Mouse (Mus musculus) heart, embryonic 14.5 days (tissue): ENCODE results near the gene Trmt1l. TPM values are rescaled to one million over a fixed set of nuclear protein-coding genes. Genes with fewer than 3 reads are reported as not detected.

Source experiments
- ATAC-seq: fragments of 200-750 bp; cut with Nextera tagmentation; 2 replicates; pipeline ENCODE4 v1.8.0; 2017; ENCODE audit warnings: low read depth, moderate TSS enrichment; ENCODE audit not compliant: insufficient number of reproducible peaks, insufficient read depth, low FRiP score
- H3K27ac ChIP-seq, 2 experiments: fragments of 200-500 bp in 1 of 2; fragments of 300-500 bp in 1 of 2; sonication (generic) in 1 of 2; replicated peaks in 1 of 2; 2 replicates each; pipeline ENCODE4 v1.5.1; 2012 to 2014; ENCODE audit warnings: low read depth in 2 of 2, low read length in 2 of 2, control low read depth in 1 of 2, mild to moderate bottlenecking in 1 of 2, mixed read lengths in 1 of 2; ENCODE audit not compliant: control insufficient read depth in 1 of 2, insufficient read depth in 1 of 2
- H3K27me3 ChIP-seq: fragments of 300-500 bp; sonication (generic); 2 replicates; pipeline ENCODE4 v1.6.1; 2014; ENCODE audit warnings: mild to moderate bottlenecking, low read length, control low read depth; ENCODE audit not compliant: control insufficient read depth, insufficient read depth
- H3K36me3 ChIP-seq: fragments of 300-500 bp; sonication (generic); 2 replicates; pipeline ENCODE4 v1.6.1; 2014; ENCODE audit warnings: mild to moderate bottlenecking, control low read depth, low read length, mixed read lengths; ENCODE audit not compliant: control insufficient read depth, insufficient read depth
- H3K4me1 ChIP-seq, 2 experiments: fragments of 200-500 bp in 1 of 2; fragments of 300-500 bp in 1 of 2; sonication (generic) in 1 of 2; 2 replicates each; pipeline ENCODE4 v1.6.1; 2012 to 2014; ENCODE audit warnings: low read length in 2 of 2, control low read depth in 1 of 2, mixed read lengths in 1 of 2; ENCODE audit not compliant: control insufficient read depth in 2 of 2, insufficient read depth in 2 of 2
- H3K4me2 ChIP-seq: fragments of 300-500 bp; sonication (generic); 2 replicates; pipeline ENCODE4 v1.6.1; 2014; ENCODE audit warnings: mild to moderate bottlenecking, low read length
- H3K4me3 ChIP-seq, 2 experiments: fragments of 200-500 bp in 1 of 2; fragments of 300-500 bp in 1 of 2; sonication (generic) in 1 of 2; 2 replicates each; pipeline ENCODE4 v1.5.1; 2012 to 2014; ENCODE audit warnings: low read length in 2 of 2, mild to moderate bottlenecking in 2 of 2, control low read depth in 1 of 2, low read depth in 1 of 2, moderate library complexity in 1 of 2; ENCODE audit not compliant: control insufficient read depth in 1 of 2, insufficient read depth in 1 of 2
- H3K9ac ChIP-seq: fragments of 300-500 bp; sonication (generic); 2 replicates; pipeline ENCODE4 v1.6.1; 2014; ENCODE audit warnings: mild to moderate bottlenecking, low read length
- H3K9me3 ChIP-seq: fragments of 300-500 bp; sonication (generic); 2 replicates; pipeline ENCODE4 v1.6.1; 2016; ENCODE audit warnings: low read length, control low read depth; ENCODE audit not compliant: control insufficient read depth
- WGBS: fragments of 180-500 bp; shearing (Covaris S2); extraction: QIAGEN DNeasy Blood & Tissue Kit; methylation state at CpG from one replicate; pipeline ENCODE4 v1.1.7; 2014; 5-methylcytosine and 5-hydroxymethylcytosine counted together
- polyA plus RNA-seq: library from polyadenylated mRNA; unstranded; fragments of >200 nt; fragmentation: Nextera tagmentation; extraction: Ambion mirVana; gene quantifications from 2 replicates; pipeline ENCODE4 v1.2.1, GENCODE M21; 2014

Trmt1l gene
- polyA plus RNA-seq, 1 experiment from 2014 or later: 43.2 TPM

DNA sequence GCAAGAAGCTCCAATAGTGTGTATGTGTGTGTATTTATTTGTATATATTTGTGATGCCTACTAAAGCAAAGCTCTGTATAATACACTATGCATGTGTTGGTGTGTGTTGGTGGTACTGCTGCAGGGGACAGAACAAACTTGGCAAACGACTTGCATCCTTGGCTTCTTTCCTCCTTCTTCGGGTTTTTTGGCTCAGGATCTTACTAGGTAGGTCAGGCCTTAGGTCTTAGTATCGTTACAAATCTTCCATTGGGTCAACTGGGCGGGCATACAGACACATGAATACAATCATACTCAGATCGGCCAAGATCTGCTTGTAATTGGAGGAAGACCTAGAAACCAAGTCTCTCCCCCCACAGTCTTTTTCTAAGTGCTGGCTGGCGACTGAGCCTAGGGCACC, 66.4 kb downstream of the Trmt1l start:
- H3K4me3 ChIP-seq: no peak overlapping the region
- no peak overlapping the region for H3K9ac ChIP-seq
- no peak for ATAC-seq
- H3K4me1 ChIP-seq: peaks cover 13 to 56% of the 10 kb centered on the region in 2 experiments
- 71% methylated on average over 6 of the region's 6 CpGs for WGBS
- no peaks in the 10 kb centered on the region for H3K9me3 ChIP-seq
- no peak overlapping the region for H3K27ac ChIP-seq
- H3K36me3 ChIP-seq: no peaks in the 10 kb centered on the region
- H3K27me3 ChIP-seq: no peaks in the 10 kb centered on the region
- no peak overlapping the region for H3K4me2 ChIP-seq

DNA sequence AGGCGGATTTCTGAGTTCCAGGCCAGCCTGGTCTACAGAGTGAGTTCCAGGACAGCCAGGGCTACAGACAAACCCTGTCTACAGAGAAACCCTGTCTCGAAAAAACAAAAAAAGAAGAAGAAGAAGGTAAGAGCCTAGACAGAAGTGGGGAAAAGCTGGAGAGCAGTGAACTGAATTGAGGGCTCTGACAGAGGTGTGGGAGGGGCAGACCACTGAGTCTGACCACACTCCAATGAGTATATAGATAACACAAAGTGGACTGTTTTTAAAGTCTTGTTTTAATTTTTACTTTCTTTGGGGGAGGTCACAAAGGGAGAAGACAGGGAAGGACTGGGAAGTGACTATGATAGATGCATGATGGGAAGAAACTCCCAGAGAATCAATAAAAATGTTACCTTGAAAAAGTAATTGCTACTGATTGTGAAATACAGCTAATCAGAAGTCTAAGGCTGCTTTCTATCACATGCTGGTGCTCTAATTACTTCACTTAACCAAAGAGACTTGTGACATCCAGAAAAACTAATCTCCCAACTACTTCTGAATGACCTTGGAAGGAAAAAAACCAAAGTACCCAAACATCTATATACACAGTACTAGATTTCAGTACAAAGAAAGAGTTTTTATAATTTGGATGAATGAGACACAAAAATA, 67.4 kb downstream of the Trmt1l start:
- Histone ChIP-seq H3K4me1 (peaks cover 12 to 48% of the 10 kb centered on the region in 2 experiments), H3K4me2 (no peak overlapping the region), H3K27ac (no peak overlapping the region; a peak in 1 of 4 replicates), H3K9me3 (no peaks in the 10 kb centered on the region), H3K36me3 (no peaks in the 10 kb centered on the region), H3K4me3 (no peak overlapping the region), H3K27me3 (no peaks in the 10 kb centered on the region), H3K9ac (no peak overlapping the region)
- no peak for ATAC-seq
- 70% methylated on average over 2 of the region's 2 CpGs for WGBS

DNA sequence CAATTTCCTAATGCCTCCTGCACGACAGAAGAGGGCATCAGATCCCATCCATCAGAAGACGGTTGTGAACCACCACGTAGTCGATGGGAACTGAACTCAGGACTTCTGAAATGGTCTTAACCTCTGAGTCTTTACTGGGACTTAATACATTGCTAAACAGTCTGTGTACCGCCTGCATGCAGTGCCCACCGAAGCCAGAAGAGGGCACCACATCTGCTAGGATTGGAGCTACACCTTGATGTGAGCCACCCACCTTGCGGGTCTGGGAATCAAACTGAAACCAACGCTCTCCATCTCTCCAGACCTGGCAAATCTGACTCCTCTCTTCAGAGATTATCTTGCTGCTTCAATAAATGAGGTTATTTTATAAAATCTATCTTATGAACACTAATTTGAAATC, 68.7 kb downstream of the Trmt1l start:
- no peak for ATAC-seq
- 80% methylated on average over 8 of the region's 8 CpGs for WGBS
- H3K4me3 ChIP-seq: no peak overlapping the region
- no peak overlapping the region for H3K4me2 ChIP-seq
- no peaks in the 10 kb centered on the region for H3K36me3 ChIP-seq
- peaks cover 10 to 46% of the 10 kb centered on the region in 2 experiments for H3K4me1 ChIP-seq
- no peaks in the 10 kb centered on the region for H3K27me3 ChIP-seq
- H3K9me3 ChIP-seq: no peaks in the 10 kb centered on the region
- no peak overlapping the region for H3K9ac ChIP-seq
- H3K27ac ChIP-seq: 0 out of 4 replicates have a peak overlapping the region, but pooled peaks have one; percentile 1 to 19

DNA sequence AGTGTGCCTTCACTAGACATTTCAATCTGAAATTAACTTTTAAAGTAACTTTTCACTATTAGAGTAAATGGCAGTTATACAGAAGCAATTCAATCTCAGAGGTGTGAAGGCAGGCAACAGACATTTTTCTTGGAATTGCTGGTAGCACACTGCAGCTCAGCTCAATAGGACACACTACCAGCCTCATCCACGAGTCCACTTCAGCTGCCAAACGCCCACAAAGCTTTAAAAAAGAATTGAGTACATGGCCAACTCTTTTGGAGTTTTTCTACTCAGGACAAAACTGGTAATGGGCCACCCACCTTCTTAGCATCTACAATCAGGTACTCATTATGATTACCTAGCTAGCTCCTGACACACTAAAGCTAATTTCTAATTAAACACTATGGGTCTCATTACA, 69.6 kb downstream of the Trmt1l start:
- Histone ChIP-seq H3K9me3 (no peaks in the 10 kb centered on the region), H3K4me2 (peak overlapping the region; percentile 11; the same call in 1 of the 2 replicates), H3K9ac (no peak overlapping the region), H3K27me3 (no peaks in the 10 kb centered on the region), H3K27ac (no peak overlapping the region), H3K36me3 (no peaks in the 10 kb centered on the region), H3K4me1 (peaks cover 10 to 40% of the 10 kb centered on the region in 2 experiments), H3K4me3 (no peak overlapping the region)
- no peak for ATAC-seq
- 58% methylated on average over 2 of the region's 2 CpGs for WGBS

DNA sequence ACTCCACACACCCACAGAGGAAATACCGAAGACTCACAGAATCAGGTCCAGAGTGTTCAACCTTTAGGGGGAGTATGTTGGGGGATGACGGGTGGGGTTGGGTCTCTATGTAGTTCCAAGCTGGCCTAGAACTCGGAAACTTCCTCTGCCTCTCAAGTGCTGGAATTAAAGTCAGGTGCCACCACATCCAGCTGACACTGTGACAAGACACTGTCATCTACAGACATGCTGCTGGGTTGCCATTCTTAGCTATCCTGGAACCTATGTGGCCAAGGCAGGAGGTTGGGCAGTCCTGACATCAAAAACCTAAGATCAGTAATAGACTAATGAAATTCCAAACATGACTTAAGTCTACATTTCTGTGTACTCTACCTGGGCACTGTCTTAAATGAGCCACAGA, 70.0 kb downstream of the Trmt1l start:
- no peak for ATAC-seq
- Histone ChIP-seq H3K36me3 (no peaks in the 10 kb centered on the region), H3K4me3 (no peak overlapping the region), H3K9ac (peak overlapping the region; percentile 44; the same call in 1 of the 2 replicates), H3K4me2 (peak overlapping the region; percentile 60; the same call in 1 of the 2 replicates), H3K27me3 (no peaks in the 10 kb centered on the region), H3K27ac (no peak overlapping the region), H3K9me3 (no peaks in the 10 kb centered on the region), H3K4me1 (peaks cover 10 to 40% of the 10 kb centered on the region in 2 experiments)
- WGBS: 63% methylated on average over 3 of the region's 3 CpGs

DNA sequence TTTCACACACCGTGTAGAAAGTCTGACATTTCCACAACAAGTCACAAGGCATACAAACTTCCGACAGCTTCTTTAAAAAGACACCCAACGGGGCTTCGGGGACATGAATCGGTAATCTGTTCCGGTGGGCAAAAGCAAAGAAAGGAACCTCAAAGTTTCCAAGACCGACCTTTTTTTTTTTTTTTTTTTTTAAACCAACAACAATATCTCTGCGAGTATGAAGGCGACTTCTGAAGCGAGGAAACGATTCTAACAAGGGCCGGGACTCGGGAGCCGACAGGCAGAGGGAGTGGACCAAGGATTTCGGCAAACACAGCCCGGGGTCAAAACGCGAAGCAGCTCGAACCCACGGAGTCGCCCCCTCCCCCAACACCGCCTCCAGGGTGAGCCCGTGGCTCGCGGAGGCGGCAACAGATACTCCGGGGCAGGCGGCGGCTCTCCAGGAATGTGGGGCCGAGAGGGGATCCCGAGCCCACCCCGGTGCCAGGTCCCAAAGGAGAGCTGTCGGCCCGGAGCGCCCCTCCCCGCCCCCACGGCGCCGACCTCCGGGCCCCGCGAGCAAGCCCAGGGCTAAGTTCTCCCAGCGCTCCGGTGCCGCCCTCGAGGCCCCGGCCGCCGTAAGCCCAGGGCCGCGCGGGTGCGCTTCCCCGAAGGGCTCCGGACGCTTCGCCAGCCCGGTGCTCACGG, 71.6 kb downstream of the Trmt1l start:
- no peaks in the 10 kb centered on the region for H3K9me3 ChIP-seq
- H3K27ac ChIP-seq: peak overlapping the region; percentile 88 to 98
- H3K9ac ChIP-seq: peak overlapping the region; percentile 97
- no peaks in the 10 kb centered on the region for H3K27me3 ChIP-seq
- peak overlapping the region; percentile 60 for H3K4me2 ChIP-seq
- H3K4me1 ChIP-seq: peaks cover 8 to 31% of the 10 kb centered on the region in 2 experiments
- H3K4me3 ChIP-seq: peak overlapping the region; percentile 82 to 95
- peak; percentile 48 for ATAC-seq
- H3K36me3 ChIP-seq: no peaks in the 10 kb centered on the region
- under 1% methylated on average over 53 of the region's 59 CpGs for whole genome bisulfite sequencing

DNA sequence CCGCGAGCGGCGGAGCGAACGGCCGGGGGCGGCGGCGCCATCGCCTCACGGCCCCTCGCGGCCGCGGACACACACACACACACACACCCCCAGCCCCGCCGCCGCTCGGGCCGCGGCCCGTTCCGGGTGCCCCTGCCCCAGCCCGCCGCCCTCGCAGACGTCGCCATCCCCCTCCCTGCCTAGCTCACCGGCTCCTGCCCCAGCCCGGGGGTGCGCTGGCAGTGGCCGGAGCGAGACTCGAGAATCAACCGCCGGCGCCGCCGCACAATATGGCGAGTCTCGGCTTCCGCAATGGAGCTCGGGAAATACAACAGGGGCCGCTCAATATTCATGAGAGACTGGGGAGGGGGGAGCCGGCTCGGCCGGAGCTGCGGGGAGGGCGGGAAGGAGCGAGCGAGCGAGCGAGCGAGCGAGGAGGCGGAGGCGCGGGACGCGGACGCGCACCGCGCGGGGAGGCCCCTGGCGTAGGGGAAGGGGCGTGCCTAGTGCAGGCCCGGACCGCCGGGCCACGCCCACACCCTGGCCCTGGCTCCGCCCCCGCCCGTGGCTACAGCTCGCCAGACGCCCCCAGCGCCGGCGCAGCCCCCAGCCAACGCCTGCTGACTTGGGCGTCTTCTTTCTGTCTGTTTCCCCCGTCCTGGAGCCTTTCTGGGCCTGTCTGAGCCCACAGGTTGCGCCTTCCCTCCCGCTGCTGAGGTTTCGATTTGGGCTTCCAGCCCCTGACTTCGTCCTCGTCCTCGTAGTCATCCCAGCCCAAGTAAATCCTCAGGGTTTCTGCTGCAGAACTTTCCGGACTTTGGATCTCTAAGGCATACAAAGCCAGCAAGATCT, 72.4 kb downstream of the Trmt1l start, which contains the start of gene Rnf2:
TSS of gene Rnf2 (minus strand) at position 425 of the 831 bp plus-strand sequence.
- WGBS: under 1% methylated on average over 49 of the region's 90 CpGs
- Histone ChIP-seq H3K4me2 (peak within 1 kb of the TSS; percentile 60), H3K9me3 (no peaks in the 10 kb centered on the region), H3K27ac (peak within 1 kb of the TSS; percentile 88 to 98), H3K9ac (peak within 1 kb of the TSS; percentile 97), H3K27me3 (no peaks in the 10 kb centered on the region), H3K4me1 (peaks cover 6 to 27% of the 10 kb centered on the region in 2 experiments), H3K36me3 (no peaks in the 10 kb centered on the region), H3K4me3 (peak within 1 kb of the TSS; percentile 82 to 95)
- ATAC-seq: peak; percentile 98
